Mouse (Mus musculus) ovary, adult 18-20 months (tissue): ENCODE results near the gene Mrrf.
"Not testable (repeated sequence)": the region's sequence is repeated elsewhere in the genome, so short reads cannot be mapped to it uniquely, and the experiment has no call there.

Experiments used
- DNase-seq: peaks from one replicate; pipeline ENCODE4 v3.0.0; 2022; ENCODE audit warnings: low spot score, mixed read lengths

Gene Mrrf

DNA sequence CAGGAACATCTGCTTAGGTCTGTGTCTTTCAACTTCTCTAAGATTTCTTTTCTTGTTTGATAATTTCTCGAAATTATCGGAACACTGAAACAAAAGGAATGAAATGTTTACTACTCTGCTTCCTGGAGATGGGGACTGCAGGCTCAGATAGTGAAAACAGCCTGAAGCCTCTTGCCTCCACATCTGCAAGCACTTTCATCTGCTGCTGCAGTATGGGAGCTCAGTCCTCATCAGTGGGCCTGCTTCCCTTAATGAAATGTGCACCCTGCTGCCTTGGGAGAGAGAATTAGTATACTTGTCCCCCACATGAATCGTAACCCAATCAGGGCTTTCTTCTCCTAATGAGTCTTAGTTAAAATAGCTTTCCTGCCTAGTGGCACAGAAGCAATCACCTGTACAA, 7.1 kb upstream of the Mrrf start:
- no peak for DNase-seq

- no peak for DNase-seq
Observed at GRCm38 (mm10) chr2:36135887-36136286, 302 bp upstream of the Mrrf start.

- no peak for DNase-seq
Observed at GRCm38 (mm10) chr2:36139096-36139495, 2.9 kb downstream of the Mrrf start.

GRCm38 (mm10) chr2:36148876-36149365, 12.7 kb downstream of the Mrrf start:
- DNase-seq = no peak

GRCm38 (mm10) chr2:36152401-36152800, 16.2 kb downstream of the Mrrf start:
- not testable (repeated sequence) for DNase-seq

GRCm38 (mm10) chr2:36157461-36157860, 21.3 kb downstream of the Mrrf start:
- no peak for DNase-seq

DNA sequence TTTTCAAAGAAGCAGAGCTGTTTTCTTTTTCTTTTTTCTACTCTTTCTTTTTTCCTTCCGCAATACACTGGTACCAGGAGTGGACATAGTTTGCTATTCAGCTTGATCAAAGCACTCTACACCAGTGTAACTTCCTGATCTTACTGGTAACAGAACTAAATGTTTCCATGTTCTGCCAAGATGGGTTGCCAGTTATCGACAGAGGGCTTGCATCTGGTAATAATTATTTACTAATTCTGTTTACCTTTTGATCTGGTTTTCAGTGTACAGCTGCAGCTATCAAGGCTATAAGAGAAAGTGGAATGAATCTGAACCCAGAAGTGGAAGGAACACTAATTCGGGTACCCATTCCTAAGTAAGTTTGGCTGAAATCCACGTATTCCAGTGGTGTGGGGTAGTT, 23.1 kb downstream of the Mrrf start:
- DNase-seq = no peak

DNA sequence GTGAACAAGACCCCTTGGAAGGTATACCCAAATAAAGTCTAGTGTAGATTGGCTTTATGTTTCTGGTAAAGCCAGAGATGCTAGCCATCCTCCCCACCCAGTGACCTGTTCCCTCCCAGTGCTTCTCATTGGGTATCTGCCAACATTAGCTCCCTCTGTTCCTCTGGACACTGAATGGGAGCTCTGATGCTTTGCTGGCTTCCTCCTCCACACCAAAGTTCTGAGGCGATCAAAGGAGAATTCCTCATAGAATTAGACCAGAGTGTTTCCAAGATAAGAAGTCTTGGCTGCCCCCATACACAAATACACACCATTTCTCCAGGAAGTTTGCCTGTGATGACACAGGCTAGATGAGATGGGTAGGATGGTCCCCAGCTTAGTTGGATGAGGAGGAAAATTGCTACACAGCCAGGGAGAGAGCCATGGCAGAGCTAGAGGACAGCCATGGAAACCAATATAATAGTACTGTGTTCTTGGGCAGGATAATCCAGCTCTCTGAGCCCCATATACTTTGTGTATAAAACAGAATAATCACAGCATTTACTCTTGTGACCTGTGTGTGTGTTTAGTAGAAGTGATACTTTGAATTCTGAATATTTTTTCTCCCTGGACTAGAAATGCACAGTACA, 31.9 kb downstream of the Mrrf start:
- DNase-seq = peak; percentile 24

GRCm38 (mm10) chr2:36169176-36169575, 33.0 kb downstream of the Mrrf start:
- no peak for DNase-seq

- no peak for DNase-seq
Observed at GRCm38 (mm10) chr2:36172136-36172535, 35.9 kb downstream of the Mrrf start.

GRCm38 (mm10) chr2:36172574-36172973, 36.4 kb downstream of the Mrrf start:
- no peak for DNase-seq

- no peak for DNase-seq
Observed at GRCm38 (mm10) chr2:36179487-36179886, 43.3 kb downstream of the Mrrf start.

DNA sequence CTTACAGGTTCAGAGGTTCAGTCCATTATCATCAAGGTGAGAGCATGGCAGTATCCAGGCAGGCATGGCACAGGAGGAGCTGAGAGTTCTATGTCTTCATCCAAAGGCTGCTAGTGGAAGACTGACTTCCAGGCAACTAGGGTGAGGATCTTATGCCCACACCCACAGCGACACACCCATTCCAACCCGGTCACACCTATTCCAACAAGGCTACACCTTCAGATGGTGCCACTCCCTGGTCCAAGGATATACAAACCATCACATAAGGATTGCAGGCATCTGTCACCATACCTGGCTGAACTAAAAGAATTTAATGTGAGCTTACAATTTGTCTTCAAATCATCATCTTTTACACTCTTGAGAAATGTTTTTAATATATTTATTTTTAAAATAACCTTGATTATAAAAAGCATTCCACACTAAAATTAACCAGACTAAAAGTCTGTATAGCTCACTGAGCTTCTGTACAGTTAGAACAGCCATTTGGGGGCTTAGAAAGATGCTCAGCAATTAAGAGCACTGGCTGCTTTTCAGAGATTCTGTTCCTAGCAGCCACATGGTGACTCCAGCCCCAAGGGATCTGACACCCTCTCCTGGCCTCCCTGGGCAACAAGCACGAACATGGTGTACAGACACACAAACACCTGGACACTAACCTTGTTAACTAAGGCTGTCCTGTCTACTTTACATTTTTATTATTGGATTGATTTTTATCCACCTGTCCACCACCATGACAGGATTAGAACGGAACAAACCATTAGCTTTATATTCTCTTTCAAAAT, 45.6 kb downstream of the Mrrf start:
- not testable (repeated sequence) for DNase-seq

- DNase-seq = no peak
Observed at GRCm38 (mm10) chr2:36183278-36183677, 47.1 kb downstream of the Mrrf start.

DNA sequence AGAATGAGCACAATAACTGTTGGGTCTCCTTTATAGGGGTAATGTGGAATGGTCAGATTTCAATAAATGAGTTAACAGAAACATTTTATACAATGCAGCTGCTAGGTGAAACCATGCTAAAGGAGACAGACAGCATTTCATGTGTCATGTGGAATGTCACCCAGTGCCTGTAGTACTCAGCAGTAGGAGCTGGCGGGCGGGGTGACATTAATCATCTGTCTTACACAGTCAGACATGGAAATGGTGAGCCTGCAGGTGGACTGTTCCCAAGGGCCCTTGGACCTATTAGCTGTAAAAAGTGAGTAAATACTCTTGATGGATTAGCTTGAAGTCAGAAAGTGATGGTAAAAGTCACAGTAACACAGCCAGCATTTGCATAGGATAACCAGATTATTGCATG, 48.0 kb downstream of the Mrrf start:
- no peak for DNase-seq

DNA sequence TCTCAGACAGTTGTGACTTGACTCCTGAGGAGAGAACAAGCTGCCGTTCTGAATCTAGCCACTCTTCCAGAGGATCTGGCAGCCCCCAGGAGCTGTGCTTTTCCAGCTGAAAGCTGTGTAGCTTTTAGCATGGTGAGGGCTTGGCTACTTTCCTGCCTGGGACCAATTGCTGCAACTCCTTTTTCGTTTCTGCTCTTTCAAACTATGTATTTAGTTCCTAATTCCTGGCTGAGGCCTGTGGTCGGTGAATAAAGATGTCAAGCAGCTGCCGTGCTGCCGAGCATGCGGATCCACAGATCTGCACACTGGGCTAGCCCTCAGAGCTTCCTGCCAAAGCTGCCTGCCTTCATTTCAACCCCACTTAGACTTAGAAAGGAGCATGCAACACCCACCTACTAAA, 48.7 kb downstream of the Mrrf start:
- DNase-seq = no peak

DNA sequence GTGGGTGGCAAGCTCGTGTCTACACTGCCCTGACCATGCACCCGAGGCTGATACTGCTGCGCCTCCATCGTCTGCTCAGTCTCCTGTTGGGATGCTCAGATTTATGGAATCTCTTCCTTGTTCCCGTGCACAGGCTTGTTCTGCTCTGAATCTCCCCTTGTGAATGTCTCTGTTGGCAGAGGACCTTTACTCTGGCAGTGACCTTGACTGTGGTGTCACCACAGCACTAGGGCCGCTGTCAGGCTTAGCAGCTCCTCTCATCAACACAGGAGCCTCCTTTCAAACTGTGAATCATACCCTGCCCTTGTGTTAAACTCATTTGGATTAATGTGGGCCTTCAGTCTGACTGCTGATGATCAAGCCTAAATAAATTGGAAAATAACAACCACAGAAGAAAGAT, 53.0 kb downstream of the Mrrf start:
- DNase-seq = not testable (repeated sequence)

GRCm38 (mm10) chr2:36191098-36191941, 55.1 kb downstream of the Mrrf start:
- no peak for DNase-seq

DNA sequence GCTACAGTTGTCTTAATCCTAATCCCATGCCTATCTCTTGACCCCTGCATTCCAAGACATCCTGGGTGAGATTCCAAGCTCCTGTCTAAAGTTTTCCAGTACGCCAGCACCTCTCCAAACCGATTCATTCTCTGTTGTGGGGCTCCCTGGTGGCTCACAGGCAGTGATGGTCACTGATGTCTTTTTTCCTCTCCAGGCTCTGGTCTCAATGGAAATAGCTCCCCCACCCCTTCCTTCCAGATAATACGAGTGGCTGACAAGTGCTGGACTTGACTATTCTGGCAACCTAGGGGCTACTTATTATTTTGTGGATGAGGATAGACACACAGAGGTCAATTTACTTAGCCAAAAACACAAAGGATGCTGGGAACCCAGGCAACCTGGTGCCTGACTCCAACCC, 60.8 kb downstream of the Mrrf start:
- no peak for DNase-seq

DNA sequence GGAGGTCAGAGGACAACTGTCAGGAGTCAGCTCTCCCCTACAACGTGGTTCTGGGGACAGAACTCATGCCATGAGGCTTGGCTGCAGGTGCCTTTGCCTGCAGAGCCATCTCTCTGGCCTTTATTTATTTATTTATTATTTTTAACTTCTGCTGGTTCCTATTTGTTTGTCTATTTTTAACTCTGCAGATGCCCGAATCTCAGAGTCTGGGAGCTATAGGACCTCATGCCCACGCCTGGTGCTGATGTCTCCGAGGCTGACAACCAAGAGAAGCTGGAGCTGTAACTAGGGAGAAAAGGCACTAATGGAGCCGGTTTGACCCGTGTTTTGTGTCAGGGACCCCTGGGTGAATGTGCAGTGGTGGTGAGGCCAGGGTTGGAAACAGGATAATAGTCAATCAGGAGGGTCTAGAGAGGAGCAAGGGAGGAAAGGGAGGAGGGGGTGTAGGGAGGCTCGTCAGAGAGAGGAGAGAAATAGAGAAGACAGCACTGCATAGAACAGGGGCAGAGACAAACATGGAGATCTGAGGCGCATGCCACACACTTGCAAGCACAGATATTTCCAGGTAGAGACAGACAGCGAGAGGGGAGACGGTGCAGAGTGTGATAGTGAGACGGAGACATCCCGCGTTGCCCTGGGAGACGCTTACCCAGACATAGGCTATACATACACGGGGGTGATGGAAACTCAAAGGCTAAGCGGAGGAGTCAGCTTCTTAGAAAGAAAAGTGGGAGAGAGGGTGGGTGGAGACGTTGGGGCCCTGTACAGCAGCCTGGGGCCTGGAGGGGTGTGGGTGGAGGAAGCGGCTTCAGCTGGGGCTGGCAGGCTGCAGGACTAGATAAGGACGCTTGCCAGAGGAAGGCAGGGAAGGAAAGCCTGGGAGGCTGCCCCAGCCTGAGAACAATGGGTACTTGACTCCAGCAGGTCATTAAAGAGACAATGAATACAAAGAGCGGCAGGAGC, 62.0 kb downstream of the Mrrf start:
- DNase-seq = peak; percentile 32

- no peak for DNase-seq
Observed at GRCm38 (mm10) chr2:36198882-36199262, 62.7 kb downstream of the Mrrf start.
